Mouse (Mus musculus): ENCODE results near the gene Sept5.

The Sept5 gene

DNA sequence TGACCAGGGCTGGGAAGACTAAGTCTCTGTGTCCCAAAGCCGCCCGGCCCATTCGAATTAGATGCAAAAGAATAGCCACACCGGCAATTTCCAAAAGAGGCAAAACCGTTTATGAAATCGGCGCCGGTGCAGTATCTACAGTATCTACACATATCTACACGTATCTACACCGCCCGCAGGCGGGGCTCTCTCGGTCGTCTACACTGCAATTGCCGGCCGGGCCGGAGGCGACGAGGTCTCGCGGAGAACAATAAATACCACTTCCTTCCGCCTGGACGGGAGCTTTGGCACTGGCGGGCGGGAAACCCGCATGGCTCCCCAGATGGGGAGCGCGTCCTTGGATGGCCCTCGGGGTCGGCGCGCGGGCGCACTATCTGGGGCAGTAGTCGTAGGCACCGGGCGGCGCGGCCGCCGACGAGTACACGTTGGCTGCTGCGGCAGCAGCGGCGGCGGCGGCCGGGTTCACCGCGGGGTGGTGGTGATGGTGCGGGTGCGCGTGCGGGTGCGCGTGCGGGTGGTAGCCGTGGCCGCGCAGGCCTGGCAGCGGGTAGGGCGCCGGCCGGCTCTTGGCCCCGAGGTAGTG is 48.0 kb downstream of the Sept5 start:
- DNase-seq, result peak; percentile 58

GRCm38 (mm10) chr16:18581050-18581622 is 48.6 kb downstream of the Sept5 start:
- DNase-seq, result no peak

DNA sequence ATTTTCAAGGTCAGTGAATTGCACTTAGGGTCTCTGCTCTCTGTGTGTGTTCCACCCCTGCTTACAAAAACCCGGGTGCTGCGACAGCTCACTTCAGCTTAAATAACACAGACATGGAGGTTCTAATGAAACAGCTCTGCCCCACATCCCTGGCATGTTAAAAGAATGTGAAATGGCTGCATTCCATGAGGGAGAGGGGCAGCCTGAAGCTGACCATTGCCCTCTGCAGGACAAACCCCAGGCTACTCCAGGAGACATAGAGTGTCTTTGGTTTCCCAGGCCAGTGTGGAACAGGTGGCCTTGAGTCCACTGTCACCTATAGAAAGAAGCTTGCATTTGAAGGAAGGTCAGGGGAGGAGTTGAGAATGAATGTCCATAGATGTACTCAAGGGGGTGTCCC is 49.4 kb downstream of the Sept5 start:
- peak; percentile 37 for DNase-seq

DNA sequence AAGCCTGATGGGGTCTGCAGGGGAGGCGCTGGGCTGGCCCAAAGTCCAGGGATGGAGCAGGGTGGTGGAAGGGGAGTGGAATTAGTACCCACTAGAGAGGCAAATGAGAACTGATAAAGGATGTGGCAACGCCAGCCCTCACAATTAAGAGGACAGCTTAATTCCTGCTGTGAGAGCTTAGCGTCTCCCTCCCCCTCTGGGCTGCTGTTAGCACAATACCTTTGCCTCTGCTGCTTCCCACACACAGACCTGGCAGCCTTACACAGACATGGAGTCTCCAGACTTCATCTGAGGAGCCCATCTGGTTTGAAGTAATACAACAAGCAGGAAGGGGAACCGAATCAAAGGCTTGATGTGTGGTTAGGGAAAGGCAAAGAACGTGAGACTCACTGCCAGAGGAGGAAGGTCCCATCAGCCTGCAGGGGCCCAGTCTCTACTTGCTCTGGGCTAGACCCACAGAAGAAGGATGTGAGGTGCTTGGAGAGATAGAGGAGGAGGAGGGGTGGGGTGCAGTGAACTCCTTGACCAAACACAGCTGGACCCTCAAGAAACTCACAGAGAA is 52.1 kb downstream of the Sept5 start:
- peak; percentile 40 for DNase-seq

GRCm38 (mm10) chr16:18577071-18577470 is 52.7 kb downstream of the Sept5 start:
- no peak for DNase-seq

- DNase-seq, result no peak
Observed at GRCm38 (mm10) chr16:18574196-18574595, 55.6 kb downstream of the Sept5 start.
